12 mouse cellular contexts compared by ENCODE assay signal in the genomic region with DNA sequence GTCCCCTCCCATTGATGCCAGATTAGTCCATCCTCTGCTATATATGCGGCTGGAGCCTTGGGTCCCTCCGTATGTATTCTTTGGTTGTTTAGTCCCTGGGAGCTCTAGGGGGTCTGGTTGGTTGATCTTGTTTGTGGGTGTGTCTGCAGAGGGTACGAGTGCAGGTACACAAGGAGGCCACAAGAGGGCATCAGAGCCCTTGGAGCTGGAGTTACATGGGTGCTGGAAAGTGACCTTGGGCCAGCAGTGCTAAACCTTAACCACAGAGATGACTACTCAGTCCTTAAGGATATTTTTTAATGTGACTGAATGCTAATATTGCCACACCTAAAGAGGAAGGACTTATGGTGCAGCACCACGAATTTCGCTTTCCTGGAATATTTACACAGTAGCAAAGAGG. TPM values are rescaled to one million over a fixed set of nuclear protein-coding genes. Genes with fewer than 3 reads are reported as not detected.
DNase-seq lines count a peak whose midpoint lies in the region; ATAC-seq and TF ChIP-seq lines count a peak whose summit lies in the region.
"Had no signal": no experiment of that assay in that cellular context is flagged by ENCODE, and none has a peak within 500 bp of the region (broad histone marks: within the 10 kb centered on the region; RNA-seq: fewer than 3 reads in every experiment).

No protein-coding gene starts in this region.

- WGBS in lung, embryonic 14.5 days = 57% methylated on average over 5 of the region's 5 CpGs
- 71% methylated on average over 5 of the region's 5 CpGs for WGBS in small intestine, adult 2 months
- WGBS in intestine, embryonic 16.5 days = 63% methylated on average over 5 of the region's 5 CpGs
- 54% methylated on average over 5 of the region's 5 CpGs for WGBS in midbrain, embryonic 15.5 days

- H3K9me3 ChIP-seq in lung, embryonic 14.5 days (ENCODE audit: low read depth, low read length) = no peaks in the 10 kb centered on the region
- H3K9me3 ChIP-seq in intestine, embryonic 16.5 days (ENCODE audit: control insufficient read depth, low read length) = no peaks in the 10 kb centered on the region
- no peaks in the 10 kb centered on the region for H3K9me3 ChIP-seq in midbrain, embryonic 15.5 days
- H3K9me3 ChIP-seq: embryonic facial prominence, embryonic 13.5 days; hindbrain, embryonic 15.5 days; lung, embryonic 15.5 days had no signal

- H3K27me3 ChIP-seq in lung, embryonic 14.5 days (ENCODE audit: insufficient read depth, low read length) = no peaks in the 10 kb centered on the region
- H3K27me3 ChIP-seq in small intestine, adult 2 months (ENCODE audit: control insufficient read depth, insufficient read depth, low read length) = no peaks in the 10 kb centered on the region
- no peaks in the 10 kb centered on the region for H3K27me3 ChIP-seq in intestine, embryonic 16.5 days (replicated peaks; ENCODE audit: control insufficient read depth, insufficient read depth, low read length)
- no peaks in the 10 kb centered on the region for H3K27me3 ChIP-seq in midbrain, embryonic 15.5 days (replicated peaks)
- H3K27me3 ChIP-seq: embryonic facial prominence, embryonic 13.5 days; hindbrain, embryonic 15.5 days; lung, embryonic 15.5 days had no signal

- TF ChIP-seq POLR2A in small intestine, adult 2 months (IDR thresholded peaks at IDR 0.05; ENCODE audit: low read depth, low read length) = no peak

- no peak overlapping the region for H3K4me3 ChIP-seq in lung, embryonic 14.5 days (ENCODE audit: low read depth, low read length)
- no peak overlapping the region for H3K4me3 ChIP-seq in small intestine, adult 2 months (ENCODE audit: low read depth, low read length)
- no peak overlapping the region for H3K4me3 ChIP-seq in intestine, embryonic 16.5 days (ENCODE audit: low read length)
- H3K4me3 ChIP-seq in midbrain, embryonic 15.5 days = no peak overlapping the region
- H3K4me3 ChIP-seq: embryonic facial prominence, embryonic 13.5 days; hindbrain, embryonic 15.5 days; lung, embryonic 15.5 days had no signal

- DNase-seq in lung, embryonic 14.5 days = peak; percentile 36
- no peak for DNase-seq in lung, adult 18-20 months
- peak; percentile 10 for DNase-seq in T-cell, adult 2 months (ENCODE audit: low spot score)
- peak; percentile 32 for DNase-seq in forelimb bud, embryonic 11.5 days (ENCODE audit: low read depth, low spot score)
- DNase-seq: right cerebral cortex, postnatal 4 days had no signal

- peaks cover 87% of the 10 kb centered on the region for H3K36me3 ChIP-seq in lung, embryonic 14.5 days (ENCODE audit: insufficient read depth)
- H3K36me3 ChIP-seq in small intestine, adult 2 months (ENCODE audit: control insufficient read depth, insufficient read depth, low read length) = no peaks in the 10 kb centered on the region
- H3K36me3 ChIP-seq in intestine, embryonic 16.5 days (ENCODE audit: control insufficient read depth, insufficient read depth, low read length) = peaks cover 3% of the 10 kb centered on the region
- no peaks in the 10 kb centered on the region for H3K36me3 ChIP-seq in midbrain, embryonic 15.5 days (replicated peaks)
- H3K36me3 ChIP-seq: hindbrain, embryonic 15.5 days had no signal

- peak; percentile 72 for TF ChIP-seq CTCF in lung, embryonic 14.5 days (IDR thresholded peaks at IDR 0.05; ENCODE audit: low read depth)
- TF ChIP-seq CTCF in small intestine, adult 2 months (IDR thresholded peaks at IDR 0.05; ENCODE audit: extremely low read depth, insufficient read length, insufficient replicate concordance, low read depth, low read length) = peak; percentile 72; the same call in 1 of the 2 replicates

- H3K27ac ChIP-seq in lung, embryonic 14.5 days (ENCODE audit: low read depth) = no peak overlapping the region
- H3K27ac ChIP-seq in small intestine, adult 2 months (ENCODE audit: insufficient read depth, low read depth, low read length) = no peak overlapping the region
- H3K27ac ChIP-seq in intestine, embryonic 16.5 days (ENCODE audit: low read length) = no peak overlapping the region
- no peak overlapping the region for H3K27ac ChIP-seq in midbrain, embryonic 15.5 days
- H3K27ac ChIP-seq: embryonic facial prominence, embryonic 13.5 days; hindbrain, embryonic 15.5 days; lung, embryonic 15.5 days had no signal

- no peak overlapping the region for H3K4me2 ChIP-seq in lung, embryonic 14.5 days
- H3K4me2 ChIP-seq in intestine, embryonic 16.5 days (ENCODE audit: low read depth, low read length) = no peak overlapping the region
- H3K4me2 ChIP-seq in midbrain, embryonic 15.5 days = no peak overlapping the region
- H3K4me2 ChIP-seq: embryonic facial prominence, embryonic 13.5 days; hindbrain, embryonic 15.5 days; lung, embryonic 15.5 days had no signal

- no peaks in the 10 kb centered on the region for H3K4me1 ChIP-seq in lung, embryonic 14.5 days (ENCODE audit: insufficient read depth)
- H3K4me1 ChIP-seq in small intestine, adult 2 months (ENCODE audit: control insufficient read depth, insufficient read depth, insufficient read length, low read length) = no peaks in the 10 kb centered on the region
- no peaks in the 10 kb centered on the region for H3K4me1 ChIP-seq in intestine, embryonic 16.5 days (ENCODE audit: control insufficient read depth, insufficient read depth, low read length)
- no peaks in the 10 kb centered on the region for H3K4me1 ChIP-seq in midbrain, embryonic 15.5 days
- H3K4me1 ChIP-seq: embryonic facial prominence, embryonic 13.5 days; hindbrain, embryonic 15.5 days; lung, embryonic 15.5 days had no signal

- H3K9ac ChIP-seq in lung, embryonic 14.5 days = no peak overlapping the region
- H3K9ac ChIP-seq in intestine, embryonic 16.5 days (ENCODE audit: low read depth, low read length) = no peak overlapping the region
- no peak overlapping the region for H3K9ac ChIP-seq in midbrain, embryonic 15.5 days
- H3K9ac ChIP-seq: embryonic facial prominence, embryonic 13.5 days; hindbrain, embryonic 15.5 days; lung, embryonic 15.5 days had no signal

- ATAC-seq in lung, embryonic 14.5 days (ENCODE audit: insufficient read depth) = no peak
- ATAC-seq in intestine, embryonic 16.5 days = no peak
- no peak for ATAC-seq in midbrain, embryonic 15.5 days (replicated peaks)
- no peak for ATAC-seq in erythroid progenitor cell, adult 5-6 weeks (replicated peaks; ENCODE audit: low FRiP score, poor library complexity, severe bottlenecking)

RNA-seq across cellular contexts. Expression of a gene that starts 47.8 kb away (rescaled TPM):
- 12.8 and 12.9 TPM in 2 replicates for polyA plus RNA-seq in lung, embryonic 14.5 days (2014; fragmentation: Nextera tagmentation; extraction: Ambion mirVana)
- polyA plus RNA-seq in small intestine, adult 2 months (2012; rRNA removed) = 18.6 and 43.3 TPM in 2 replicates
- 25.5 and 27.6 TPM in 2 replicates for polyA plus RNA-seq in intestine, embryonic 16.5 days (2015; fragmentation: Nextera tagmentation; extraction: Ambion mirVana)
- 0.71 and 1.3 TPM in 2 replicates for polyA plus RNA-seq in midbrain, embryonic 15.5 days (2015; fragmentation: Nextera tagmentation; extraction: Ambion mirVana)
- total RNA-seq in erythroid progenitor cell, adult 5-6 weeks (2015; ENCODE audit: low replicate concordance) = 2.9 TPM in 1 of 2 replicates, not detected in the other
- 2.8 and 3.6 TPM in 2 replicates for total RNA-seq in erythroid progenitor cell, adult 5-6 weeks (2017; ENCODE audit: low replicate concordance)

Comparison
In these comparisons a context has a peak if more than half of its experiments do, and no peak if none do; other contexts are left out.
1. DNase-seq: peak in lung, embryonic 14.5 days (single experiment), T-cell, adult 2 months (single experiment) and forelimb bud, embryonic 11.5 days (single experiment); none in lung, adult 18-20 months (0 of 2).